Mouse (Mus musculus) testis, postnatal 14 days (tissue): ENCODE measurements at regions not wholly inside any gene's neighbourhood (a gene's known extent, or its start where the extent isn't known, plus 50 kb on each side); places are given as distances from the start of the nearest gene placed in this dataset.

Source experiments
- DNase-seq: peaks from one replicate; pipeline ENCODE4 v3.0.0; 2021; ENCODE audit warnings: low spot score

GRCm38 (mm10) chr5:121078531-121078930 lies 68.6 kb upstream of the Rph3a start:
- DNase-seq = peak; percentile 18

GRCm38 (mm10) chr5:121076741-121077140 lies 66.8 kb upstream of the Rph3a start:
- DNase-seq = no peak

- DNase-seq = no peak
Observed at GRCm38 (mm10) chr5:121068821-121069220, 58.9 kb upstream of the Rph3a start.

- DNase-seq = no peak
Observed at GRCm38 (mm10) chr5:121064721-121065120, 54.8 kb upstream of the Rph3a start.

GRCm38 (mm10) chr5:121062930-121063584 lies 53.2 kb upstream of the Rph3a start:
- no peak for DNase-seq

- DNase-seq = no peak
Observed at GRCm38 (mm10) chr5:121061688-121062087, 51.8 kb upstream of the Rph3a start.
